Mouse (Mus musculus): Measurements from ENCODE around the gene 4930449I24Rik. TPM values are rescaled to one million over a fixed set of nuclear protein-coding genes. Genes with fewer than 3 reads are reported as not detected.
"Not testable (repeated sequence)": the region's sequence is repeated elsewhere in the genome, so short reads cannot be mapped to it uniquely, and the experiment has no call there.

4930449I24Rik gene
- polyA plus RNA-seq, 1 experiment from 2014 or later, result not detected

DNA sequence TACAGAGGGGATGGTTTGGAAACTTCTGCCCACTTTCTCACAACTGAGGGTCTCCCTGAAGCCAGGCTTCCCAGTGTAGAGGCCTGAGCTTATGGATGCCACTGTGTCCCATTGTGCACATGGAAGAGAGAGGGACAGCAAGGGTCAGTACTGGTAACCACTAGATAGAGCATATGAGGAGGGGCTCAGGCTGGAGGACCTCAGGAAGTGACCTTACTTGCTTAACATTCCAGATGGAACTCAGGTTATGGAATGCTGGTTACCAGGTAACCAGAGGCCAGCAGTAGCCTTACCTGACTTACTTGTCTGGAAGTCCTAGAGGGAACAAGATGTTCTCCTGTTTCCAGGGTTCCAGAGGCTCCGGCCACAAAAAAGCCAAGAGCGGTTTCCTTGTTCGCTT is 20.5 kb upstream of the 4930449I24Rik start, which contains the start of gene Gm6408:
Gene Gm6408, plus strand, starts transcription at position 301 of the 400 bp plus-strand sequence.
- H3K9ac ChIP-seq (ENCODE audit: low read depth, low read length); H3K4me2 ChIP-seq; H3K4me1 ChIP-seq (replicated peaks; ENCODE audit: control insufficient read depth, insufficient read depth, low read length); H3K9me3 ChIP-seq (ENCODE audit: control insufficient read depth, low read length); H3K36me3 ChIP-seq (ENCODE audit: control insufficient read depth, insufficient read depth, low read length); DNase-seq (ENCODE audit: low spot score); H3K27ac ChIP-seq (ENCODE audit: low read depth, low read length); H3K4me3 ChIP-seq (ENCODE audit: low read depth, low read length); H3K27me3 ChIP-seq (replicated peaks; ENCODE audit: control insufficient read depth, insufficient read depth, low read length); ATAC-seq (replicated peaks; ENCODE audit: low FRiP score): not testable (repeated sequence)
- WGBS, result 80% methylated on average over 1 of the region's 3 CpGs

DNA sequence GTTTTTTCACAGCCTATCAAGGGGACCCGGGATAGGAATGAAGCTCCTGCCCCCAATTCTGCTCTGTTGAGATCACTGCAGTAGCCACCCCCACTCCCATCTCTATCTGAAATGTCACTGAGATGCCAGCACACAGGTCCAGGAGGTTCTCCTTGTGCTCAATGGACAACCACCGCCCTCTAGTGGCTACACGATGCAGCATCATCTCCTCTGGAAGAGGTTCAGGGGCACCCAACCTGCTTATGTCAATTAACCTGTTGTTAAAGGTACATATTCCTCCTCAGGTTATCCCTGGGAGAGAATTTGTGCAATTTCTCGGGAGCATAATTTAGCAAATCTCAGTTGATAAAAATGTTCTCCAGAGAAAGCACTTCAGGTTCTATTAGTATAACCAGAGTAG is 13.2 kb upstream of the 4930449I24Rik start:
- not testable (repeated sequence) for H3K36me3 ChIP-seq (ENCODE audit: control insufficient read depth, insufficient read depth, low read length); H3K4me2 ChIP-seq; ATAC-seq (replicated peaks; ENCODE audit: low FRiP score); H3K27me3 ChIP-seq (replicated peaks; ENCODE audit: control insufficient read depth, insufficient read depth, low read length); H3K4me1 ChIP-seq (replicated peaks; ENCODE audit: control insufficient read depth, insufficient read depth, low read length); H3K9me3 ChIP-seq (ENCODE audit: control insufficient read depth, low read length); H3K4me3 ChIP-seq (ENCODE audit: low read depth, low read length); H3K27ac ChIP-seq (ENCODE audit: low read depth, low read length); DNase-seq (ENCODE audit: low spot score); H3K9ac ChIP-seq (ENCODE audit: low read depth, low read length)
- 6% methylated on average over 3 of the region's 4 CpGs for WGBS

DNA sequence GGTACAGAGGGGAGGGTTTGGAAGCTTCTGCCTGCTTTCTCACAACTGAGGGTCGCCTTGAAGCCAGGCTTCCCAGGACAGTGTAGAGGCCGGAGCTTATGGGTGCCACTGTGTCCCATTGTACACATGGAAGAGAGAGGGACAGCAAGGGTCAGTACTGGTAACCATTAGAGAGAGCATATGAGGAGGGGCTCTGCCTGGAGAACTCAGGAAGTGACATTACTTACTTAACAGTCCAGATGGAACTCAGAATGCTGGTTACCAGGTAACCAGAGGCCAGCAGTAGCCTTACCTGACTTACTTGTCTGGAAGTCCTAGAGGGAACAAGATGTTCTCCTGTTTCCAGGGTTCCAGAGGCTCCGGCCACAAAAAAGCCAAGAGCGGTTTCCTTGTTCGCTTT is 11.1 kb upstream of the 4930449I24Rik start, which contains the start of gene Gm6370:
Gene Gm6370, plus strand, starts transcription at position 301 of the 400 bp plus-strand sequence.
- H3K36me3 ChIP-seq (ENCODE audit: control insufficient read depth, insufficient read depth, low read length); H3K27ac ChIP-seq (ENCODE audit: low read depth, low read length); H3K27me3 ChIP-seq (replicated peaks; ENCODE audit: control insufficient read depth, insufficient read depth, low read length); H3K4me3 ChIP-seq (ENCODE audit: low read depth, low read length); H3K4me2 ChIP-seq; DNase-seq (ENCODE audit: low spot score); ATAC-seq (replicated peaks; ENCODE audit: low FRiP score); H3K9me3 ChIP-seq (ENCODE audit: control insufficient read depth, low read length); H3K4me1 ChIP-seq (replicated peaks; ENCODE audit: control insufficient read depth, insufficient read depth, low read length); H3K9ac ChIP-seq (ENCODE audit: low read depth, low read length): not testable (repeated sequence)
- WGBS, result no CpG with 5 or more reads among the region's 5 CpGs

DNA sequence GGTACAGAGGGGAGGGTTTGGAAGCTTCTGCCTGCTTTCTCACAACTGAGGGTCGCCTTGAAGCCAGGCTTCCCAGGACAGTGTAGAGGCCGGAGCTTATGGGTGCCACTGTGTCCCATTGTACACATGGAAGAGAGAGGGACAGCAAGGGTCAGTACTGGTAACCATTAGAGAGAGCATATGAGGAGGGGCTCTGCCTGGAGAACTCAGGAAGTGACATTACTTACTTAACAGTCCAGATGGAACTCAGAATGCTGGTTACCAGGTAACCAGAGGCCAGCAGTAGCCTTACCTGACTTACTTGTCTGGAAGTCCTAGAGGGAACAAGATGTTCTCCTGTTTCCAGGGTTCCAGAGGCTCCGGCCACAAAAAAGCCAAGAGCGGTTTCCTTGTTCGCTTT is 11.6 kb downstream of the 4930449I24Rik start, which contains the start of gene Gm3402:
Gene Gm3402, plus strand, starts transcription at position 301 of the 400 bp plus-strand sequence.
- not testable (repeated sequence) for ATAC-seq (replicated peaks; ENCODE audit: low FRiP score); H3K27ac ChIP-seq (ENCODE audit: low read depth, low read length); H3K36me3 ChIP-seq (ENCODE audit: control insufficient read depth, insufficient read depth, low read length); DNase-seq (ENCODE audit: low spot score); H3K4me2 ChIP-seq; H3K9ac ChIP-seq (ENCODE audit: low read depth, low read length); H3K9me3 ChIP-seq (ENCODE audit: control insufficient read depth, low read length); H3K4me3 ChIP-seq (ENCODE audit: low read depth, low read length); H3K4me1 ChIP-seq (replicated peaks; ENCODE audit: control insufficient read depth, insufficient read depth, low read length); H3K27me3 ChIP-seq (replicated peaks; ENCODE audit: control insufficient read depth, insufficient read depth, low read length)
- WGBS, result no CpG with 5 or more reads among the region's 5 CpGs

DNA sequence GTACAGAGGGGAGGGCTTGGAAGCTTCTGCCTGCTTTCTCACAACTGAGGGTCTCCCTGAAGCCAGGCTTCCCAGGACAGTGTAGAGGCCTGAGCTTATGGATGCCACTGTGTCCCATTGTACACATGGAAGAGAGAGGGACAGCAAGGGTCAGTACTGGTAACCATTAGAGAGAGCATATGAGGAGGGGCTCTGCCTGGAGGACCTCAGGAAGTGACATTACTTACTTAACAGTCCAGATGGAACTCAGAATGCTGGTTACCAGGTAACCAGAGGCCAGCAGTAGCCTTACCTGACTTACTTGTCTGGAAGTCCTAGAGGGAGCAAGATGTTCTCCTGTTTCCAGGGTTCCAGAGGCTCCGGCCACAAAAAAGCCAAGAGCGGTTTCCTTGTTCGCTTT is 23.3 kb downstream of the 4930449I24Rik start, which contains the start of gene Gm3404:
Gene Gm3404, plus strand, starts transcription at position 301 of the 400 bp plus-strand sequence.
- not testable (repeated sequence) for H3K27me3 ChIP-seq (replicated peaks; ENCODE audit: control insufficient read depth, insufficient read depth, low read length); H3K4me1 ChIP-seq (replicated peaks; ENCODE audit: control insufficient read depth, insufficient read depth, low read length); H3K4me3 ChIP-seq (ENCODE audit: low read depth, low read length); H3K36me3 ChIP-seq (ENCODE audit: control insufficient read depth, insufficient read depth, low read length); H3K9ac ChIP-seq (ENCODE audit: low read depth, low read length); H3K9me3 ChIP-seq (ENCODE audit: control insufficient read depth, low read length); H3K27ac ChIP-seq (ENCODE audit: low read depth, low read length); ATAC-seq (replicated peaks; ENCODE audit: low FRiP score); H3K4me2 ChIP-seq; DNase-seq (ENCODE audit: low spot score)
- WGBS, result no CpG with 5 or more reads among the region's 3 CpGs

DNA sequence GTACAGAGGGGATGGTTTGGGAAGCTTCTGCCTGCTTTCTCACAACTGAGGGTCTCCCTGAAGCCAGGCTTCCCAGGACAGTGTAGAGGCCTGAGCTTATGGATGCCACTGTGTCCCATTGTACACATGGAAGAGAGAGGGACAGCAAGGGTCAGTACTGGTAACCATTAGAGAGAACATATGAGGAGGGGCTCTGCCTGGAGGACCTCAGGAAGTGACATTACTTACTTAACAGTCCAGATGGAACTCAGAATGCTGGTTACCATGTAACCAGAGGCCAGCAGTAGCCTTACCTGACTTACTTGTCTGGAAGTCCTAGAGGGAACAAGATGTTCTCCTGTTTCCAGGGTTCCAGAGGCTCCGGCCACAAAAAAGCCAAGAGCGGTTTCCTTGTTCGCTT is 35.1 kb downstream of the 4930449I24Rik start, which contains the start of gene Gm3409:
Gene Gm3409, plus strand, starts transcription at position 301 of the 400 bp plus-strand sequence.
- H3K4me1 ChIP-seq (replicated peaks; ENCODE audit: control insufficient read depth, insufficient read depth, low read length); H3K27ac ChIP-seq (ENCODE audit: low read depth, low read length); H3K36me3 ChIP-seq (ENCODE audit: control insufficient read depth, insufficient read depth, low read length); H3K9me3 ChIP-seq (ENCODE audit: control insufficient read depth, low read length); H3K27me3 ChIP-seq (replicated peaks; ENCODE audit: control insufficient read depth, insufficient read depth, low read length); DNase-seq (ENCODE audit: low spot score); H3K4me3 ChIP-seq (ENCODE audit: low read depth, low read length); H3K9ac ChIP-seq (ENCODE audit: low read depth, low read length); ATAC-seq (replicated peaks; ENCODE audit: low FRiP score); H3K4me2 ChIP-seq: not testable (repeated sequence)
- WGBS, result no CpG with 5 or more reads among the region's 3 CpGs

Other genes starting within 250 kb of the 4930449I24Rik start
- 0.18 and 0.40 TPM in 2 replicates for gene Wasf3, start 117.4 kb upstream of the 4930449I24Rik start, polyA plus RNA-seq (2014; fragmentation: Nextera tagmentation; extraction: Ambion mirVana)
- not detected in 2 replicates for gene Gm6408, start 20.4 kb upstream of the 4930449I24Rik start, polyA plus RNA-seq (2014; fragmentation: Nextera tagmentation; extraction: Ambion mirVana)
- gene Gm6370, start 11.0 kb upstream of the 4930449I24Rik start, polyA plus RNA-seq (2014; fragmentation: Nextera tagmentation; extraction: Ambion mirVana), result not detected in 2 replicates
- gene Gm3402, start 11.7 kb downstream of the 4930449I24Rik start, polyA plus RNA-seq (2014; fragmentation: Nextera tagmentation; extraction: Ambion mirVana), result not detected in 2 replicates
- gene Gm3404, start 23.4 kb downstream of the 4930449I24Rik start, polyA plus RNA-seq (2014; fragmentation: Nextera tagmentation; extraction: Ambion mirVana), result not detected in 2 replicates
- gene Gm3409, start 35.2 kb downstream of the 4930449I24Rik start, polyA plus RNA-seq (2014; fragmentation: Nextera tagmentation; extraction: Ambion mirVana), result not detected in 2 replicates
- not detected in 2 replicates for gene Gm3415, start 53.7 kb downstream of the 4930449I24Rik start, polyA plus RNA-seq (2014; fragmentation: Nextera tagmentation; extraction: Ambion mirVana)
- gene Gpr12, start 82.8 kb downstream of the 4930449I24Rik start, polyA plus RNA-seq (2014; fragmentation: Nextera tagmentation; extraction: Ambion mirVana), result 0.37 and 0.43 TPM in 2 replicates